Mouse (Mus musculus) right cerebral cortex, postnatal 36 days (tissue): Measurements from ENCODE around the gene Txndc16.

Experiments used
- DNase-seq, 2 experiments: peaks; one replicate each; pipeline ENCODE4 v3.0.0; 2022; ENCODE audit warnings: low spot score in 2 of 2, mixed read lengths in 1 of 2

The Txndc16 gene

DNA sequence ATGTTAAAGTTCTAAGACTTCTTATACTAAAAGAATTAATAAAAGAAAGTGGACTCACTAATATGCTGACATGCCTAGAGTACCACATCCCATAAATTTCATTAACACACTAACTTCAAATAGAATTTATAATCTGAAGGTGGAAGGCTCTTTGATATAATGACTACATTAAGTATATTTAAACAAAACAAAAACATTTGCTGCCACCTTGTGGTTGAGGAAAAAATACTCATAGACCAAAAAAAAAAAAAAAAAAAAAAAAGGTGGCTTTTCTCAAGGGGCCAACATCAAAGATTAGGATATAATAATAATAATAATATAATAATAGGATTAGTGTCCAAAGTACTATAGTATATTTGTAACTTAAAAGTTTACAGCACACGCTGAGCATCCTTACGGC lies 66.9 kb downstream of the Txndc16 start:
- DNase-seq, result no peak

DNA sequence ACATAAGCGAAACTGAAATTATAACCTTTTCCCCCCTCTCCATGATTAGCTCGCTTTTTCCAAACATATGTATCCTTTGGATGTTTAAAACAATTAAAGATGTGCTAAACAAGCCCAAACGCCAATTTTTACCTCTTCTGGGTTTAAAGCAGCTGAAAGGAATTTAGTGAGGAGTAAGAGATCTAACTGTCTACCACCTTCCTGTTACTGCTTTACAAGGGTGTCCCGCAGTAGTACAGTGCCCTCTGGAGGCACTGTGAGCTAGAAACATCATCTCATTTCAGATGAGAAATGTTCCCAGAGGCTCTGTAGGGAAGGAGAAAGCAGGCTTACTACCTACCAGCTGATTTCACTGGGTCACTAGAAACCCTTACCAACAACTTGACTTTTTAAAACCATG lies 77.6 kb downstream of the Txndc16 start:
- DNase-seq, result peak; percentile 9 to 43

DNA sequence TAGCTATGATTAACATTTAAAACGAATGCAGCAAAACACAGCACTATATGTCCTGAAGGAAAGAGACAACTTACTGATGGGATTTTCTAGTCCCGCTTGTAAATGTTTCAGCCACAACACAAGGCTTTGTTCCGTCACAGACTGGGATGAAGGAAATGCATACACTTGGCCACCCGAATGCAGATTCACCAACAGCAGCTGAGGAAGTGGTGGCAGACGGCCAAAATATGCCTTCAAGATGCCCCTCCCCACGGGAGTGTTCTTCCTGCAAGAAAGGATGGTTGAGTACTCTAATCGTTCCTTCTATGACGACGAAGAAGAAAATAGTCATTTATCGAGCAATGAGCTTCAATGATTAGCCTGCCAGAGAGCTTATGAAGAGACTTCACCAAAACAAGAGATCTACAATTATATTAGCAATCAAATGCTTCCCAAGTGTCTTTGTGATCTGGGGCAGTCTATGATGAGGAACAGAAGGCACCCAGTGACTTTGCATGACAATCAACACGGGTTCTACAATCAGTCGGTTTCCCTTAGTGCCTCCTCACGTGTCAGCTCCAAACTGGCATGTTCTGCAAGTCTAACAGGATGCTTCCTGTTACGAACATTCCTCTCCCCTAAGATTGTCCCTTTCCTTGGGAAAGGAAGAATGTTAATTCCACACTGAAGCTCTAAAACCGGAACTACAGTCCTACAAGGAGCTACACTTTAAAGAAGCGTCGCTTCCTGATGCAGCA lies 79.6 kb downstream of the Txndc16 start:
- no peak for DNase-seq

DNA sequence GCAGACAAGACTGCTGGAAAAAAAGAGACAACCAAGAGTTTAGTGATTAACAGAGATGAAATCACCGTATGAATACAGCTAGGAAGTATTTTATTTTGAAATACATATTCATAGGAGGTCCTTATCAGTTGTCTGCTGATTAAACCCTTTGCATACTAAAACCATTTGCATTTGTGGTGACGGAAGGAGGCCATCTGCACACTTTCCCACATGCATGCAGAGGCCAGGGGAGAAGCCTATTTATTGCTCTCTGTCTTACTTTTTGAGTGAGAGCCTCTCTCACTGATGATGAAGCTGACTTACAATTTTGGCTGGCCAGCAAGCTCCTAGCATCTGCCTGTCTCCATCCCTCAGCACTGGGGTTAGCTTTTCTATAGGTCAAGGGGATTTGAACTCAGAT lies 84.2 kb downstream of the Txndc16 start:
- no peak for DNase-seq

DNA sequence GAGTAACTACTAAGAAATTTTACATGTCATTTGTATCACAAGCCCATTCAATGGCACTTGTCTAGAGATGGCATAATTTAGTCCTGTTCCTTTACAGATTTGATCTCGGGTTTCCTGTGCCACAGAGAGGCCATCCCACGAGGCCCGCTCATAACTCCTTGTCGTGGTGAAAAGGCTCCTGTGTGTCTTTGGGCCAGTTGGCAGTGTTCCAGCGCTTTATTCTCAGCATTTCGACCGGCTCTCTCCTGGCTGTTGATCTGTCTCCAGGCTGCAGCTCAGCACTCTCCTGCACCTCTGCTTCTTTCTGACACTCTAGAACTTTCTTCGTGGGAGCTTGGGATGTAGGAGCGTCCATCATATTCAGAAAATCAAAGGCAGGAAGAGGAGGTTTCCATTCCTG lies 84.6 kb downstream of the Txndc16 start:
- DNase-seq, result no peak

DNA sequence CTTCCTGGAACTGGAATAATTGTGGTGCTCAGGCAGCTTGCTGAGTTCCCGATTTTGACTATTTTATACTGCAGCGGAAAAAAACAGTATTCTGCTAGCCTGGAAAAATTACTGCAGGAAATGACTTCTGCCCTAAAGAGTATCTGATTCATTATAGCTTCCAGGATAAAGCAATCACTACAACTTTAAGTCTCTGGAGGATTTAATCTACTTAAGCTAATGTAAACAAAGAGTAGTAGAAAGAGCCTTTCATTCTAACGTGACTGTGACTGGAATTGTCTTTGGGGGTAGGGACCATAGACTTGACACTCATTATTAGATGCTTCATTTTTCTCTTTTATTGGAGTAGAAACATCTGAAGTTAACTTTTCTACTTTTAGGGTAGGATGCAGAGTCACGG lies 101.8 kb downstream of the Txndc16 start:
- no peak for DNase-seq

DNA sequence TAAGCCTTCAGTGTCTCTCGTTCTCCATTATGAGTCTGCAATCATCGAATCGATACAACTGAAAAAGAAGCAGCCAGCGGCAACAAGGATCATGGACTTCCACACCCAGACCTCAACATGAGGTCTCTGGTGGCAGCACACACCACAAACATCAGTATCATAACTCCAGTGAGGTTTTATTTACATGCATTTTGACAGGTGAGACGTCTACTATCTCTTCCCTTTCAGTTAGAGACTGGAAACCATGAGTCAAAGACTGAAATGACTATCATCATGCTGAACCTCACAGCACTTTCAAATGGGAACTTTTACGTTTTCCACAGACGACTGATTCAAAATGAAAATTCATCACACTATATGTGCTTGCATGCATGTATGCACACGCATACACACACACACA lies 117.9 kb downstream of the Txndc16 start:
- DNase-seq, result no peak

DNA sequence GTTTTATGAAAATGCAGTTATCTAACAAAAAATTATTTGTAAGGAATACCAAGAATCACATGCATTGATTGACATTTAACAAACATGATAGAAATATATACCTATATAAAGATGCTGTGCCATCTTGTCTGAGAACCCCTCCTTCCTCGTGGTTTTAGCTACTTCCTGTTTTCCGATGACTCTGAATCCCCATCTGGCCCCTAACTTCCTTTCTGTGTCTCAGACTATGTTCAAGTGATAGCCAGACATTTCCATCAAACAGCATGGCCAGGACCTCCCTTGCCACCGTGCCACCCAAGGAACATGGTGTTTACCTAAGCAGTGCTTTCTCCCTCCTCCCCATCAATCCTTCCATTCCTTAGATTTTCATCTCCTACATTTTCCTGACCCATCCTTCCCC lies 127.8 kb downstream of the Txndc16 start:
- no peak for DNase-seq

DNA sequence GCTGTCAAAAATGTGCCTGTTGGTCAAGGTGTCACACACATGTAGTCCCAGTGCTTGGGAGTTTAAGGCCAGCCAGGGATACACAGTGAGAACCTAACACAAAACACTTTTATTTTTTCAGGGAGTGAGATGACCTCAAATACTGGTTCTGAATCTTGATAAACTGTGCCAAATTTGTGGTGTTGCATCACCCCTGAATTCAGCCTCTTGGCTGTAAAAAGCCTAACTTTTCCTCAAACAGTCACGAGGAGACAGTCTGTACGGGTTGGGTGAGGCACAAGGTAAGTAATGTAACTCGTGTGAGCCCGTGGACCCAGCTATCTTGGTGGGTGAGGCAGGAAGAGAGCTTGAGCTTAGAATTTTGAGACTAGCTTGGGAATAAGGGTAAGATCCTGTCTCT lies 130.1 kb downstream of the Txndc16 start:
- DNase-seq, result no peak

DNA sequence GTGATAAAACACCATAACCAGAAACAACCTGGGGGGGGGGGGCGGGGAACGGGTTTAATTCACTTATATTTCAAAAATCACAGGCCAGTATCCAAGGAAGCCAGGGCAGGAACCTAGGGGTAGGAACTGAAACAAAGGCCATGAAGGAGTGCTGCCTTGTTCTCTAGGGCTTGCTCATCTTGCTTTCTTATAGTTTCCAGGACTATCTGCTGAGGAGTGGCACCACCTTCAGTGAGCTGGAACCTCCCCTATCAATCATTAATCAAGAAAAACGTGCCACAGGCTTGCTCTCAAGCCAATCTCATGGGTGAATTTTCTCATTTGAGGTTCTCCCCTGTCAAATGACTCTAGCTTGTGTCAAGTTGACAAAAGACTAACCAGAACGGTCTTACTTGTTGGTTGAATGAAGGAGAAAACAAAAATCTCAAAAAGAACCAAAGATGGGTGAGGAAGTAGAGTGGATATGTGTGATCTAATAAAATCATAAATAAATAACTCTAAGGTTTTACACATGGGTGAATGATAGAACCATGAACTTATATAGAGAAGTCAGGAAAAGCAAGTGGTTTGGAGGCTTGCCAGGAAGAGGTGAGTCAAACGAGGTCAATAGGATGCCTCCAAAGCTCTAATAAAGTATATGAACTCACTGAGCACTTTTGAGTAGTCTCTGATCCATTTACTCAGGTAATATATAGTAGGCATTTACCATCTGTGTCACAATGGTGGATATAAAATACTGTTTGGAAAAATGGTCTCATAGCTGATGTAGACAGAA lies 134.3 kb downstream of the Txndc16 start:
- DNase-seq, result no peak

DNA sequence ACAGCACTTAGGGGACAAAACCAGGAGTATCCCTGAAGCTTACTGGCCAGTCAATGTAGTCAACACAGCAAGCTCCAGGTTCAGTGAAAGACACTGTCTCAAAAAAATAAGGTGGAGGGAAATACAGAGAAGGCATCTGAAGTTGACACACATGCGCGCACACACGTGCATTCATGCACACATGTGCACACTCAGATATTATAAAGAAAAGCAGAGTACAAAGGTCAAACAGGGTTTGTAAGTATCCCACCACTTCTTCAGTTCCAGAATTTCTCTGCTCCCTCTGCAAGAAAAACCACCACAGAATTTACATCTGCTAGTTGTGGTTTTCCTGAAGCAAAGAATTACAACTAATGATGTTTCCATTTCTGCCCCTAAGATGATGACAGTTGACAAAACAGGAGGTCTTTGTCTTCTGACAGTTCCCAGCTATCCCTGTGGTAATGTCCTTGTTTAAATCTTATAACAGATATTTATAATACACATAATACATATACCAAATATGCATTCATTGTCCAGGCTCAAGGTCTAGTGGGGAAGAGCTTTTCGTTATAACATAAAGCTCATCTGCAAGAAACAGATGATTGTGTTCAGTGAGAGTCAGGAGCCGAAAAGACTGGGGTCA lies 135.4 kb downstream of the Txndc16 start:
- DNase-seq, result no peak

DNA sequence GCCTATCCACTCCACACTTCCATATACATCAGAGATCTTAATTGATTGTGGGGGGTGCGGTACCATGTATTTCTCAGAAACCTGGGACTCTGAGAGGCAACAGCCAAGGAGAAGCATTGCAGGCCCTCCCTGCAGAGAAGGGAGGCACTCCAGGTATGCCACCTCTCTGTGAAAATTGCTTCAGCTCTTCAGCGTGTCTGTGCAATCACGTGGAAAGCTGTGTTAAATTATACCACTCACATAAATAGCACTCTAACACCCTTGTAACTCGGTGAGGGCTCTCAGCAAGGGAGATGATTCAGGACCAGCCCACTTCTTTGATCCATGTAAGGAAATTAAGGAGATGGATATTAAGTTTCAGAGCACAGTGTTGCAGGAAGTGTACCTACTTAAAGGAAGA lies 136.6 kb downstream of the Txndc16 start:
- DNase-seq, result peak in 1 of 2 experiments; percentile 2
